21 mouse cellular contexts compared by ENCODE assay signal in genomic region chr13:29912251-29912650, GRCm38 (mm10). TPM values are rescaled to one million over a fixed set of nuclear protein-coding genes. Genes with fewer than 3 reads are reported as not detected.
DNase-seq lines count a peak whose midpoint lies in the region; ATAC-seq lines count a peak whose summit lies in the region.
"Had no signal": no experiment of that assay in that cellular context is flagged by ENCODE, and none has a peak within 500 bp of the region (broad histone marks: within the 10 kb centered on the region; RNA-seq: fewer than 3 reads in every experiment).

No protein-coding gene starts in this region.

- H3K9me3 ChIP-seq in forebrain, embryonic 11.5 days (ENCODE audit: control insufficient read depth, low read length), result no peaks in the 10 kb centered on the region
- H3K9me3 ChIP-seq in forebrain, embryonic 16.5 days (ENCODE audit: control insufficient read depth, low read length), result no peaks in the 10 kb centered on the region
- H3K9me3 ChIP-seq in heart, embryonic 10.5 days, result no peaks in the 10 kb centered on the region
- no peaks in the 10 kb centered on the region for H3K9me3 ChIP-seq in midbrain, embryonic 11.5 days (ENCODE audit: control insufficient read depth, low read length)
- no peaks in the 10 kb centered on the region for H3K9me3 ChIP-seq in midbrain, embryonic 15.5 days
- H3K9me3 ChIP-seq: G1E had no signal

- H3K4me2 ChIP-seq in forebrain, embryonic 11.5 days (ENCODE audit: low read depth, low read length, severe bottlenecking), result no peak overlapping the region
- H3K4me2 ChIP-seq in forebrain, embryonic 16.5 days (ENCODE audit: low read length), result no peak overlapping the region
- H3K4me2 ChIP-seq in midbrain, embryonic 11.5 days, result no peak overlapping the region
- no peak overlapping the region for H3K4me2 ChIP-seq in midbrain, embryonic 15.5 days

- H3K27me3 ChIP-seq in forebrain, embryonic 11.5 days (ENCODE audit: control insufficient read depth, insufficient read depth, low read length), result no peaks in the 10 kb centered on the region
- H3K27me3 ChIP-seq in forebrain, embryonic 16.5 days (replicated peaks; ENCODE audit: control insufficient read depth, insufficient read depth, low read length), result no peaks in the 10 kb centered on the region
- H3K27me3 ChIP-seq in heart, embryonic 10.5 days (ENCODE audit: insufficient read depth, poor library complexity, severe bottlenecking), result no peaks in the 10 kb centered on the region
- no peaks in the 10 kb centered on the region for H3K27me3 ChIP-seq in midbrain, embryonic 11.5 days (ENCODE audit: control insufficient read depth, insufficient read depth, low read length)
- no peaks in the 10 kb centered on the region for H3K27me3 ChIP-seq in midbrain, embryonic 15.5 days (replicated peaks)
- H3K27me3 ChIP-seq: CH12.LX, Patski had no signal

- DNase-seq in forebrain, embryonic 11.5 days (ENCODE audit: low spot score), result peak; percentile 41
- peak; percentile 85 for DNase-seq in heart, adult 11 months
- DNase-seq in heart, embryonic 10.5 days (ENCODE audit: low spot score), result no peak
- peak; percentile 73 for DNase-seq in midbrain, embryonic 11.5 days (ENCODE audit: low spot score, missing footprints)
- DNase-seq: adrenal gland, adult 2 months; adrenal gland, adult 8-10 months; adrenal gland, postnatal 10 days; adrenal gland, postnatal 14 days; adrenal gland, postnatal 25 days; adrenal gland, postnatal 36 days; B cell, adult 2 months; cerebellum, adult 11 months; cerebellum, adult 11-12 months; cerebellum, adult 18-20 months had no signal

- peaks cover 34% of the 10 kb centered on the region for H3K36me3 ChIP-seq in forebrain, embryonic 11.5 days (ENCODE audit: control insufficient read depth, insufficient read depth, low read length)
- peaks cover 26% of the 10 kb centered on the region for H3K36me3 ChIP-seq in forebrain, embryonic 16.5 days (ENCODE audit: control insufficient read depth, insufficient read depth)
- H3K36me3 ChIP-seq in heart, embryonic 10.5 days, result peaks cover 95% of the 10 kb centered on the region
- peaks cover 38% of the 10 kb centered on the region for H3K36me3 ChIP-seq in midbrain, embryonic 11.5 days (ENCODE audit: control insufficient read depth, insufficient read depth, low read length)
- peaks cover 14% of the 10 kb centered on the region; the same call in 1 of the 2 replicates for H3K36me3 ChIP-seq in midbrain, embryonic 15.5 days (replicated peaks)

- WGBS in forebrain, embryonic 11.5 days, result 95% methylated on average over 8 of the region's 8 CpGs
- 95% methylated on average over 8 of the region's 8 CpGs for WGBS in forebrain, embryonic 16.5 days
- WGBS in heart, embryonic 10.5 days, result 95% methylated on average over 8 of the region's 8 CpGs
- 95% methylated on average over 8 of the region's 8 CpGs for WGBS in midbrain, embryonic 11.5 days
- WGBS in midbrain, embryonic 15.5 days, result 95% methylated on average over 8 of the region's 8 CpGs

- no peak overlapping the region for H3K27ac ChIP-seq in forebrain, embryonic 11.5 days (ENCODE audit: low read depth, low read length)
- no peak overlapping the region for H3K27ac ChIP-seq in forebrain, embryonic 16.5 days (ENCODE audit: low read length)
- H3K27ac ChIP-seq in heart, embryonic 10.5 days, result no peak overlapping the region
- H3K27ac ChIP-seq in midbrain, embryonic 11.5 days (ENCODE audit: low read depth, low read length), result no peak overlapping the region
- H3K27ac ChIP-seq in midbrain, embryonic 15.5 days, result no peak overlapping the region

- H3K4me3 ChIP-seq in forebrain, embryonic 11.5 days (ENCODE audit: low read depth, low read length), result no peak overlapping the region
- H3K4me3 ChIP-seq in forebrain, embryonic 16.5 days (replicated peaks; ENCODE audit: low read length), result no peak overlapping the region
- no peak overlapping the region for H3K4me3 ChIP-seq in heart, embryonic 10.5 days
- no peak overlapping the region for H3K4me3 ChIP-seq in midbrain, embryonic 11.5 days (ENCODE audit: low read depth, low read length)
- H3K4me3 ChIP-seq in midbrain, embryonic 15.5 days, result no peak overlapping the region

- H3K4me1 ChIP-seq in forebrain, embryonic 11.5 days (replicated peaks; ENCODE audit: control insufficient read depth, insufficient read depth, low read length), result no peaks in the 10 kb centered on the region
- no peaks in the 10 kb centered on the region for H3K4me1 ChIP-seq in forebrain, embryonic 16.5 days (replicated peaks; ENCODE audit: control insufficient read depth, insufficient read depth, low read length)
- no peaks in the 10 kb centered on the region for H3K4me1 ChIP-seq in heart, embryonic 10.5 days
- H3K4me1 ChIP-seq in midbrain, embryonic 11.5 days (ENCODE audit: control insufficient read depth, insufficient read depth, low read length), result no peaks in the 10 kb centered on the region
- H3K4me1 ChIP-seq in midbrain, embryonic 15.5 days, result no peaks in the 10 kb centered on the region

- no peak for ATAC-seq in forebrain, embryonic 11.5 days (replicated peaks; ENCODE audit: low FRiP score)
- ATAC-seq in forebrain, embryonic 16.5 days, result no peak
- ATAC-seq in midbrain, embryonic 11.5 days (ENCODE audit: low FRiP score), result no peak
- no peak for ATAC-seq in midbrain, embryonic 15.5 days (replicated peaks)
- ATAC-seq: activated CD4-positive, CD25-positive, alpha-beta regulatory T cell, adult 4 months; CD4-positive, CD25-positive, alpha-beta regulatory T cell, adult 4 months; Patski had no signal

- H3K9ac ChIP-seq in forebrain, embryonic 11.5 days (ENCODE audit: low read length), result no peak overlapping the region
- no peak overlapping the region for H3K9ac ChIP-seq in forebrain, embryonic 16.5 days (replicated peaks; ENCODE audit: low read depth, low read length)
- H3K9ac ChIP-seq in midbrain, embryonic 11.5 days (ENCODE audit: low read length), result no peak overlapping the region
- no peak overlapping the region for H3K9ac ChIP-seq in midbrain, embryonic 15.5 days

RNA-seq across cellular contexts. Expression of gene Cdkal1, which starts 56.8 kb away (rescaled TPM):
- polyA plus RNA-seq in forebrain, embryonic 11.5 days (2014; fragmentation: Nextera tagmentation; extraction: Ambion mirVana), result 37.5 and 38.9 TPM in 2 replicates
- 28.8 and 29.6 TPM in 2 replicates for polyA plus RNA-seq in forebrain, embryonic 16.5 days (2015; fragmentation: Nextera tagmentation; extraction: Ambion mirVana)
- 25.9 and 27.0 TPM in 2 replicates for polyA plus RNA-seq in heart, embryonic 10.5 days (2016; fragmentation: Nextera tagmentation; extraction: Ambion mirVana)
- polyA plus RNA-seq in midbrain, embryonic 11.5 days (2014; fragmentation: Nextera tagmentation; extraction: Ambion mirVana), result 35.1 and 35.7 TPM in 2 replicates
- 20.6 and 21.9 TPM in 2 replicates for polyA plus RNA-seq in midbrain, embryonic 15.5 days (2015; fragmentation: Nextera tagmentation; extraction: Ambion mirVana)
